Mouse (Mus musculus) frontal cortex, postnatal 25 days (tissue): ENCODE data around the gene Tmem120a.

Experiments
- DNase-seq, 2 experiments: peaks; one replicate each; pipeline ENCODE4 v3.0.0; 2022; ENCODE audit warnings: low spot score in 2 of 2

The Tmem120a gene

GRCm38 (mm10) chr5:135731322-135731721 is 12.9 kb downstream of the Tmem120a start:
- no peak for DNase-seq

- no peak for DNase-seq
Observed at GRCm38 (mm10) chr5:135730916-135731315, 13.3 kb downstream of the Tmem120a start.

GRCm38 (mm10) chr5:135730278-135730677 is 14.0 kb downstream of the Tmem120a start:
- no peak for DNase-seq

GRCm38 (mm10) chr5:135729351-135729750 is 14.9 kb downstream of the Tmem120a start:
- no peak for DNase-seq

- DNase-seq = no peak
Observed at GRCm38 (mm10) chr5:135728361-135728760, 15.9 kb downstream of the Tmem120a start.

GRCm38 (mm10) chr5:135727871-135728270 is 16.4 kb downstream of the Tmem120a start:
- DNase-seq = no peak

- DNase-seq = no peak
Observed at GRCm38 (mm10) chr5:135726641-135727346, 17.5 kb downstream of the Tmem120a start.

GRCm38 (mm10) chr5:135725991-135726390 is 18.3 kb downstream of the Tmem120a start:
- no peak for DNase-seq

GRCm38 (mm10) chr5:135725391-135725841 is 18.8 kb downstream of the Tmem120a start:
- peak in 1 of 2 experiments; percentile 44 for DNase-seq

- no peak for DNase-seq
Observed at GRCm38 (mm10) chr5:135724536-135725322, 19.5 kb downstream of the Tmem120a start.

- DNase-seq = no peak
Observed at GRCm38 (mm10) chr5:135723165-135723751, 21.0 kb downstream of the Tmem120a start.

GRCm38 (mm10) chr5:135722121-135722520 is 22.1 kb downstream of the Tmem120a start:
- no peak for DNase-seq

GRCm38 (mm10) chr5:135721076-135721475 is 23.2 kb downstream of the Tmem120a start:
- no peak for DNase-seq

GRCm38 (mm10) chr5:135720121-135720520 is 24.1 kb downstream of the Tmem120a start:
- DNase-seq = no peak

- no peak for DNase-seq
Observed at GRCm38 (mm10) chr5:135719586-135720120, 24.6 kb downstream of the Tmem120a start.

- DNase-seq = no peak
Observed at GRCm38 (mm10) chr5:135715624-135716023, 28.6 kb downstream of the Tmem120a start.

GRCm38 (mm10) chr5:135713441-135714218 is 30.6 kb downstream of the Tmem120a start:
- DNase-seq = peak in 1 of 2 experiments; percentile 52

GRCm38 (mm10) chr5:135712803-135713202 is 31.4 kb downstream of the Tmem120a start:
- DNase-seq = no peak

GRCm38 (mm10) chr5:135711582-135712355 is 32.5 kb downstream of the Tmem120a start:
- no peak for DNase-seq

- DNase-seq = no peak
Observed at GRCm38 (mm10) chr5:135710599-135711214, 33.5 kb downstream of the Tmem120a start.
